Mouse (Mus musculus) embryo, embryonic 10 days (tissue): ENCODE data around the gene Senp1.

Experiments used
- DNase-seq: peaks from one replicate; pipeline ENCODE4 v3.0.0-alpha.2; 2015; ENCODE audit warnings: low spot score

Gene Senp1

GRCm38 (mm10) chr15:98048918-98049700 lies 44.4 kb downstream of the Senp1 start:
- DNase-seq: no peak

- DNase-seq: no peak
Observed at GRCm38 (mm10) chr15:98044387-98044786, 49.2 kb downstream of the Senp1 start.

GRCm38 (mm10) chr15:98043967-98044366 lies 49.6 kb downstream of the Senp1 start:
- no peak for DNase-seq

GRCm38 (mm10) chr15:98042508-98042907 lies 51.0 kb downstream of the Senp1 start:
- no peak for DNase-seq

- no peak for DNase-seq
Observed at GRCm38 (mm10) chr15:98039682-98040081, 53.9 kb downstream of the Senp1 start.

GRCm38 (mm10) chr15:98036578-98036977 lies 57.0 kb downstream of the Senp1 start:
- no peak for DNase-seq

- DNase-seq: no peak
Observed at GRCm38 (mm10) chr15:98035076-98035755, 58.3 kb downstream of the Senp1 start.

- no peak for DNase-seq
Observed at GRCm38 (mm10) chr15:98033233-98033748, 60.3 kb downstream of the Senp1 start.

GRCm38 (mm10) chr15:98029798-98030197 lies 63.7 kb downstream of the Senp1 start:
- no peak for DNase-seq

- no peak for DNase-seq
Observed at GRCm38 (mm10) chr15:98026967-98027904, 66.3 kb downstream of the Senp1 start.

GRCm38 (mm10) chr15:98025611-98026010 lies 67.9 kb downstream of the Senp1 start:
- no peak for DNase-seq

GRCm38 (mm10) chr15:98023137-98023536 lies 70.4 kb downstream of the Senp1 start:
- DNase-seq: peak; percentile 39

- DNase-seq: peak; percentile 60
Observed at GRCm38 (mm10) chr15:98021886-98022285, 71.7 kb downstream of the Senp1 start.

- DNase-seq: no peak
Observed at GRCm38 (mm10) chr15:98019047-98019446, 74.5 kb downstream of the Senp1 start.

GRCm38 (mm10) chr15:98017925-98018324 lies 75.6 kb downstream of the Senp1 start:
- no peak for DNase-seq

GRCm38 (mm10) chr15:98012810-98013209 lies 80.7 kb downstream of the Senp1 start:
- no peak for DNase-seq

- peak; percentile 4 for DNase-seq
Observed at GRCm38 (mm10) chr15:98005181-98005580, 88.4 kb downstream of the Senp1 start.

GRCm38 (mm10) chr15:98004740-98005159 lies 88.8 kb downstream of the Senp1 start:
- DNase-seq: no peak

GRCm38 (mm10) chr15:98003822-98004739 lies 89.5 kb downstream of the Senp1 start, which contains the start of gene Col2a1:
Gene Col2a1, minus strand, starts transcription at chr15:98004695.
- DNase-seq: peak; percentile 70

GRCm38 (mm10) chr15:98002991-98003821 lies 90.3 kb downstream of the Senp1 start:
- DNase-seq: peak; percentile 76
